Mouse (Mus musculus) ovary, postnatal 36 days (tissue): ENCODE results near the gene Rnf128.

Source experiments
- DNase-seq: peaks from one replicate; pipeline ENCODE4 v3.0.0; 2022; ENCODE audit warnings: low spot score, mixed read lengths

The Rnf128 gene

DNA sequence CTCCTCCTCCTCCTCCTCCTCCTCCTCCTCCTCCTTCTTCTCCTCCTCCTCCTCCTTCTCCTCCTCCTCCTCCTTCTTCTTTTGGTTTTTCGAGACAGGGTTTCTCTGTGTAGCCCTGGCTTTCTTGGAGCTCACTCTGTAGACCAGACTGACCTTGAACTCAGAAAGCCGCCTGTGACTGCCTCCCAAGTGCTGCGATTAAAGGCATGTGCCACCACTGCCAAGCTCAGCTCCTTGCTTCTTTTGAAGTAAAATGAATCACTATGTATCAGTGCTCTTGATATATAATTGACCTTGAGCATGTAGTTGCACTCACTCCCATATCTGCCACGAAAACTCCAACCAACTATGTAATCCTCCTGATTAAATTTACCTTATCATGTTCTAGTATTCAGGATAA lies 59.0 kb downstream of the Rnf128 start:
- DNase-seq, result no peak

DNA sequence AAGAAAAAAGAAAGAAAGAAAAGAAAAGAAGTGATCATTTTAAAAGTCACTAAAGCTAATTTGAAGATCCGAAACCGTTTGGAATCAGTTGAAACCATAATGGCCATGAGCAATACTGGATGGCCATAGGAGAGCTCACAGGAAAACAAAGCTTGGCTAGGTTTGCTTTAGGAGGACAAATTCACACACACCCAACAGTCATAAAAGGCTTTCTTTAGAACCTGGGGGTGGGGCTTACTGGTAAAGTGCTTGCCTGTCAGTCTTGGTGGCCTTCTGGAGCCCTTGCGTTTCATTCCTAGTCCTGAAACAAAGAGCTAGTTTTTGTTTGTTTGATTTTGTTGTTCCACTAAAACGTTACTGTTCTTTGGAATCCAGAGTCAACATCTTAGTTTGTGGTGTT lies 71.6 kb downstream of the Rnf128 start:
- DNase-seq, result no peak

DNA sequence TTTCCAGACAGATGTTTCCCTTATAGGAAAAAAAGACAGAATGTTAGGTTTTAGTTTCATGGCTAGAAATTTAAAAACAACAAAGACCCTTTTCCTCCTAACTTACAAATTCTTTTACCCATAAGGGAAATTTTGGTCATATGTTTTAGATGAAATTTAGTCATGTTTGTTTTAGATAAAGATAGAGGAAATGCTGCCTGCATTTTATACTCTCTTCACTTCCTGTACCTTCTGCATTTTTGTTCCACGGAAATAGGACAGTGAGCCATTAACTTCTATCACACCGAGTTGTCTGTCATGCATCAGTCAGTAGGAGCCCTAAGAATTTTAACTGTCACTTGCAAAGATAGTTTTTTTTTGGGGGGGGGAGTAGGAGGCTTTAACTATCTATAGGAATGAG lies 76.6 kb downstream of the Rnf128 start:
- DNase-seq, result no peak

DNA sequence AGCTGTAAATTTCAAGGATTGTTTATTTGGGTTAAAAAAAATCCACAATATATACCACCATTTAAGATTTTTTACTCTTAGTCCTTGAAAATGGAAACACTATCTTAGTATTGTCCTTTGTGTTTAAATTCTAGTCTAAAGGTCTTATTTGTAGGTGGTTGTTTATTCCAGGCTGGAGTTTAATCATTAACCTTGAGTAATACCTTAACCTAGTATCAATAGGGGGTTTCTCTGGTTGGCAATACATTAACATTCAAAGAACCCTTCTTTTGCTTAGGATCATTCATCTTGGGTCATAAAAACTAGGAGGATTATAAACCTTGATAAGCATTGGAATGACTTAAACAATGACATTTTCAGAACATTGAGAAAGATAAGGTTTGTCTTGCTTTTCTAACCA lies 77.3 kb downstream of the Rnf128 start:
- DNase-seq, result no peak

DNA sequence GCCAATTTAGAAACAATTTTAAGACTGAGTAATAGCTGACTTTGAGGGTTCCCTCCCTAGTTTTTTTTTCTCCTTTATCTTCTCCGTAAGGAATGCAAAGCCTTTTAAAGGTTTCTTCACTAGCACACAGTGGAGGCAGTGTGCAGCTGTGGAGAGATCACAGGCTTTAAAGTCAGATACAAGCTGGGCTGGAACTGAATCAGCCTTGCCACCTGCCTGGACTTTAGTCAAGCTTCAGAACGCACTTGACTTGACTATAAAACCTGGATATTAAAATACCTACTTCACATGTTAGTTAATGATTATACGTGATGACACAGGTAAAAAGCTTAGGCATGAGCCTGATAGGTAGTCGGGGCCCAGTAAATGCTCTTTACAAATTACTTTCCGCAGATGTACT lies 89.1 kb downstream of the Rnf128 start:
- DNase-seq, result no peak

DNA sequence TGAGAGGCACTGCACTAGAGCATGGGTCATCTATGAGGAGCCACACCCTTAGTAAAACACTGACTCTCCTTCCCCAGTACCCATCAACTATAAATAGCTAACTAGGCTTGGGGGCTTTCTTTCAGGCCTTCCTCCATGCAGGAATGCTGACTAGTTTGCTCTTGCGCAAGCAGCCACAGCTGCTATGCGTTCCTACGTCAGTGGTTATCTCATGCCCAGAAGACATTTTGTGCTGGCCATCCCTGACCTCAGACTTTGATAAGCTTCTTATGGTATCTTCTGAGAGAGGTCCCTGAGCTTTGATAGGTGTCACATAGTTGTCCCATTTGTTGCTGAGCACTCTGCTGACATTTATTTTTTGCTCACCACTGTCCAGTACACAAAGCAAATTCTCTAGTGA lies 90.2 kb downstream of the Rnf128 start:
- no peak for DNase-seq

DNA sequence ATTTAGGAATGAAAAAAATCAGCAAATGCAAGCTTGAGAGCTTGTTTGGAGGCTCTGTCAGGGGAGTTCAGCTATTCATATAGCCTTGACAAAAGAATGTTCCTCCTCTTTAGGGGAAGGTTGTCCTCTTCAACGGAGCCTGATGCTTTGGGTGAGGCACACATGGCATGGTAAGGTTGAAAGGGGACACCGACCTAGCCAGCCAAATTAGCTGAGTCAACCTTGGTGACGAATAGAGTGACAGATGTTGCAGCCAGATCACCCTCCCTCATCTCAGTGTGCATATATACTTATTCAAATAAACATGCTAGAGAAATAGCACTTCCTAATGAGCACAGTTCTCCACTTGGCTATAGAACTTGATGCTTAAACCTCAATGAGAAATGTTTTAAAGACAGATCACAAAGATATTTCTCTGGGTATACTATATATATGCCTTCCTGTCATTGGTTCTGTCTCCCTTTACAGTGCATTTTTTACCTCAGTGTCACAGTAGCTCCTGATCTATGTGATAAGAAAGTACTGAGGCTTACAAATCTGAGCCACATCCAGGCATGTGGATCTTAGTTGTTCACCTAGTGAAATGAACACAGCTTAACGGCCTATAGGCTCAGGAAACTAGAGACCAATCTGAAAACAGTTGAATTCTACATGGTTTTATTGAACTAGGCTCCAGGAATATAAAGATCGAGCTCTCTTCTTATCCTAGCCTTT lies 91.4 kb downstream of the Rnf128 start:
- no peak for DNase-seq

DNA sequence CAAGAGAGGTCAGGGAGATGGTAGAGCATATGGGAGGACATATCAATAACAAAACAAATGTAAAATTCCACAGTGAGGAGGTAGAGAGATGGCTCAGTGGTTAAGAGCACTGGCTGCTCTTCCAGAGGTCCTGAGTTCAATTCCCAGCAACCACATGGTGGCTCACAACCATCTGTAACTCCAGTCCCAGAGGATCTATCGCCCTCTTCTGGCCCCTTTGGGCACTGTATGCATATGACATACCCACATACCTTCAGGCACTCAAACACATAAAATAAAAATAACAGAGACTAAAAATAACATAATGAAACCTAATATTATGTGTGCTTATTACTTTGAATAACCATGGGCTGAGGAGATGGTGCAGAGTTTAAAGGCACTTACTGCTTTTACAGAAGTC lies 99.0 kb downstream of the Rnf128 start:
- DNase-seq, result no peak

DNA sequence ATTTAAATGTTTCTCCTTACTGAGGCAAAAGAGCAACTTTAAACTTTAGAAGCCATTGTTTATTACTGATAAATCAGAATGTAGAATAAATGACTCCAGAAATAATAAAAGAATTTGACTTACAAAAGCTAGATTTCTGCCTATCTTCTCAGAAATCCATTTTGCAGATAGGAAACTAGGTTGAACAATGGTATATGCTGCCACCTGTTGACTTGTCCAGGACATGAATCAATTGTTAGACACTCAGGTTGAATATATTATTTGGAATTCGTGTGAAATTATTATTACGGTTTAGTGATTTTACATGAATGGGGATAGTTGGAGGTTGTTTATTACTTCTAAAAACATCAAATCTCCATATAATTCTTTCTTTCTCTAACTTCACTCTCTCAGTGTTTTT lies 102.7 kb downstream of the Rnf128 start:
- DNase-seq, result no peak

DNA sequence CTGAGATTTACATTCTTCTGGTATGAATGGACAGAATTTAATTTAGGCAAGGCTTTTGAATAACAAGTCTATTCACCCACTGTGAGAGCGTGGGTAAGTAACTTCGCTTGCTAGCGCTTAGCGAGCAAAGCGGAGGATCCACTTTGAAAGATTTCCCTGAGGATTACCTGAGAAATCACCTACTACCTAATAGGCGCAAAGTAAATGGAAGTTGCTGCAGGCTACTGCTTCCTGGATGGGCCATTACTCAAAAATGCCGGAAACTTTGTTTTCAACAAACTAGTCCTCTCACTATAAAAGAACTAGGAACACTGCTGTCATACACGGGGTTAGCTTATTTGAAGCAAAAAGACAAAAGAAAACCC lies 121.3 kb downstream of the Rnf128 start:
- DNase-seq, result no peak

DNA sequence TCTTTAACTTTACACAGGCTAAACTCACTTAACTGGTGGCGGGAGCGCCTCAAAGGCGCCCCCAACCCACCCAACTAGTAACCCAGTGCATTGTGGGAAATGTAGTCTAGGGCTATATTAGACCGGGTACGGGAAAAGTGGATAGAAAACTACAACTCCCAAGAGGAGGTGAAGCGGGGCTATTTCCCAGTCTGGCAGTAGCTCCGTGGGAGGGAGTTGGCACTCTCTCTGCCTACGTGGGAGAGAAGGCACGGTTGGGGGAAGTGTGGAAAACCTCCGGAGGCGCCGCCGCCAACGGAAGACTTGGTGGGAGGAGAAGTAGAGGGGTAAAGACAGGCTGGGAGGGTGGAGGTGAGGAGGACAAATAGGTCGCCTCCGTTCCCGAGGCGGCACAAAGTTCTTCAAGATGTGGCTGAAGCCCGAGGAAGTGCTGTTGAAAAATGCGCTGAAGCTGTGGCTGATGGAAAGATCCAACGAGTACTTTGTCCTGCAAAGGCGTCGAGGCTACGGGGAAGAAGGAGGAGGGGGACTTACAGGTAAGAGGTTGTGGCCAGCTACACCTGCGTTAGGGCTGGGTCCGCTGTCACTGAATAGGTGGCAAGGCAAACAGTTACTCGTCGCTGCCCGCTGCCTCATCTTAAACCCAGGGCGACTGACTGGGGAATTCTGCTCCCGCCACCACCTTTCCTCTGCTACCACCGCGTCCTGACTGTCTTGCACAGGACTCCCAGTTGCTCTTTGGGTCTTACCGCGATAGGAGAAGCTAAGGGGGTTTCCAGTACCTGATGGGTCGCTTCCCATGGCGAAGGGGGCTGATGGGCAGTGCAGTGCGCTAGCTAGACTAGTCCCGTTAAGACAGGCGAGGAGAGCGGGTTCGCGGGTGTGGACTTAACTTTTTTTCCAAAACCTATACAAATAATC lies 121.9 kb downstream of the Rnf128 start, which contains the start of gene Tbc1d8b:
Gene Tbc1d8b, plus strand, starts transcription at position 222 of the 921 bp plus-strand sequence.
- DNase-seq, result peak; percentile 73

DNA sequence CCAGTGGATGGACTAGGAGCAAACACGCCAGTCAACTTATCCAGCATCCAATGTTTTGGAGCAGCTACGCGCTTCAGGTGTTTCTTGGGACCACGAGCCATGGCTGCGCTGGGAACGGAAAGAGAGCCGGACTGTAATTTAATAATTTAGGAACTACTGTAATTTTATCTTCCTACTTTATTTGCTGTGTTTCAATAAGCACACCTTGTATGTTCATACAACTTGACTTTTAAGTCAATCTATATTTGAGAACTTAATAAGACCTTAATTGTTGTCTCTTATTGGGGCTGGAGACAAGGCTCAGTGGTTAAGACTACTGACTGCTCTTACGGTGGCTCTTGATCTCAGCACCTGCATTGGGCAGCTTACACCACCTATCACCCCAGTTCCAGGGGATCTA lies 151.3 kb downstream of the Rnf128 start, which contains the start of gene Gm15013:
Gene Gm15013, minus strand, starts transcription at position 101 of the 400 bp plus-strand sequence.
- no peak for DNase-seq

DNA sequence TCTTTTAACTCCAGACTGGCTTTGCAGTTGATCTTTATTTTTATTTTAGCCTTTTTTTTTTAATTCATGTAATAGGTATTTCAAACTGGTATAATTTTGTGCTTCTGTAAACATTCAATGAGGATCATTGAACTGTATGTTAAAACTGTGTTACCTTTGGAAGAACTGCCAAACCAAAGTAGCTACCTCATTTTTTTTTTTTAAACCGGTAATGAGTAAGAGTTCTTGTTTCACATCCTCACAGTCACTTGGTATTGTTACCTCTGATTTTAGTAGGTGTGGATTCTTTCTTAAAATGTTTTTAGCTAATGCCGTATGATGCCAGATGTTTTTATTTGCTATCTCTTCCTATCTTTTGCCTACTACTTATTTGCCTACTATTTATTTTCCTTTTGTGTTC lies 159.2 kb downstream of the Rnf128 start:
- no peak for DNase-seq
